Mouse (Mus musculus) brown adipose tissue, adult 24 weeks (tissue): ENCODE results near the gene Sult1e1. TPM values are rescaled to one million over a fixed set of nuclear protein-coding genes. Genes with fewer than 3 reads are reported as not detected.

Source experiments
- H3K27ac ChIP-seq: fragments of 200-500 bp; replicated peaks from 2 replicates; pipeline ENCODE4 v1.5.1; 2012; ENCODE audit warnings: low read depth, mild to moderate bottlenecking, low read length
- H3K4me1 ChIP-seq: fragments of 200-500 bp; 2 replicates; pipeline ENCODE4 v1.6.1; 2012; ENCODE audit warnings: low read length, mixed read lengths; ENCODE audit not compliant: control insufficient read depth, insufficient read depth, insufficient read length
- H3K4me3 ChIP-seq: fragments of 200-500 bp; 2 replicates; pipeline ENCODE4 v1.5.1; 2012; ENCODE audit warnings: low read depth, mild to moderate bottlenecking, low read length, moderate library complexity; ENCODE audit not compliant: insufficient read depth
- polyA plus RNA-seq: library from polyadenylated mRNA; stranded (reverse); fragments of >200 nt; gene quantifications from 2 replicates; pipeline ENCODE4 v1.2.4, GENCODE M21; 2012; ENCODE audit not compliant: missing spikeins, insufficient read depth, insufficient read length

The Sult1e1 gene
- polyA plus RNA-seq, 1 experiment: 1.7 TPM

GRCm38 (mm10) chr5:87550935-87551334 lies 40.5 kb downstream of the Sult1e1 start:
- Histone ChIP-seq H3K4me1 (no peaks in the 10 kb centered on the region), H3K27ac (no peak overlapping the region), H3K4me3 (no peak overlapping the region)

GRCm38 (mm10) chr5:87538111-87538510 lies 53.3 kb downstream of the Sult1e1 start, which contains the start of gene Sult1b1:
Gene Sult1b1, minus strand, starts transcription at chr5:87538195.
- no peak within 1 kb of the TSS for H3K4me3 ChIP-seq
- no peaks in the 10 kb centered on the region for H3K4me1 ChIP-seq
- H3K27ac ChIP-seq: no peak within 1 kb of the TSS

DNA sequence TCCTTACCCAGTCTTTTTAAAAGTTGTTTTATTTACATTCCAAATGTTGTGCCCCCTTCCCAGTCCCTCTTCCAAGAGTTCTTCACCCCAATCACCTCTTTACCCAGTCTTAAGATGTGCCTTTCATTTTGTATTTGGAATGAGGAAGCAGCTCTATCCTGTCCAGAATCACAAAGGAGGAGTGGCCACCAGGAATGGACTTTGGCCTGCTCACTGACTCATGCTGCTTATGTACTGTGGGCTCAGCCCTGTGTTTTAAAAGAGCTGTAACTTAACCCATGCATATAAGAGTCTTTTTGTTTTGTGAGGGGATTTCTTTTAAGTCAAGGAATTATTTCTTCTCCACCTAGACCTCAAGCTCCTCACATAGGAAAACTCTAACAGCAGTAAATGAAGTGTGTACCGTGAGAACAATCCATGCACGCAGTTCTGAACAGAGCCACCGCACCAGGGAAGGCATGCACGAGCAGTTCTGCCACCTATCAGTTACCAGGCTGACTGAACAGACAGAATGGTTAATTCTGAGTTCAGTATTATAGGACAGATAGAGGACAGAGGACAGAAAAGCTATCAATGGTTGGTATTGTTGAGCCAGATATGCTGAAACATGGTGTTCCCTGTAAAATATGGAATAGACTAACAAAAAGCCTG lies 55.3 kb downstream of the Sult1e1 start:
- Histone ChIP-seq H3K27ac (no peak overlapping the region), H3K4me3 (no peak overlapping the region), H3K4me1 (no peaks in the 10 kb centered on the region)

DNA sequence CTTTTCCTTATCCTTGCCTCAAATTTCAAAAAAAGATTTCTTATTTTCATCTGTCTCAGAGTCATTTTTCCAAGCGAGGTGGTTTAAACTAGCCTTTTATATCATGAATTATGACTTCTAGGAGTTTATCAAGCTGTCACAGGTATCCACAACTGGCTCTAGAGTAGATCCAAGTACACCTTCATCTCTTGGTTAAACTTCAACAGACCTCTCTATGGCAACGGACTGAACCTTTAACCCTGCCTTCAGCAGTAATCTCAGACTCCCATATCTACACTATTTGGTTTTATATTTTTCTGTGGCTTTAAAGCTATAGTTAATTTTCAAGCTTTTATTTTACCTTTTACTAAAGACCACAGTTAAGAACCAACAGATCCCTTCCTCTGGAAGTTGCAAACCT lies 59.1 kb downstream of the Sult1e1 start:
- H3K27ac ChIP-seq: no peak overlapping the region

More for the DNA sequence above, 59.1 kb downstream of the Sult1e1 start:
- Histone ChIP-seq H3K4me3 (no peak overlapping the region), H3K4me1 (no peaks in the 10 kb centered on the region)

Other genes with a start within 250 kb of the Sult1e1 start
- not detected in 2 replicates for gene Ugt2b38, start 167.4 kb downstream of the Sult1e1 start, polyA plus RNA-seq
- gene Ugt2a2, start 109.3 kb downstream of the Sult1e1 start, polyA plus RNA-seq: not detected in 2 replicates
- not detected in 2 replicates for gene Gm43638, start 104.8 kb downstream of the Sult1e1 start, polyA plus RNA-seq
- not detected in 2 replicates for gene Ugt2a1, start 100.7 kb downstream of the Sult1e1 start, polyA plus RNA-seq
- gene Sult1b1, start 53.4 kb downstream of the Sult1e1 start, polyA plus RNA-seq: not detected in 2 replicates
- not detected in 2 replicates for gene Sult1d1, start 22.6 kb downstream of the Sult1e1 start, polyA plus RNA-seq
- not detected in 2 replicates for gene Csn1s1, start 74.6 kb upstream of the Sult1e1 start, polyA plus RNA-seq
- gene Csn2, start 108.0 kb upstream of the Sult1e1 start, polyA plus RNA-seq: not detected in 2 replicates
- not detected in 2 replicates for gene Csn1s2a, start 183.0 kb upstream of the Sult1e1 start, polyA plus RNA-seq
- not detected in 2 replicates for gene Csn1s2b, start 216.5 kb upstream of the Sult1e1 start, polyA plus RNA-seq
- gene Prr27, start 234.1 kb upstream of the Sult1e1 start, polyA plus RNA-seq: not detected in 2 replicates